Mouse (Mus musculus) MEL-GATA-1-ER (cell line): Measurements from ENCODE around the gene 4930480E11Rik.
"Not testable (repeated sequence)": the region's sequence is repeated elsewhere in the genome, so short reads cannot be mapped to it uniquely, and the experiment has no call there.

Experiments
- DNase-seq: peaks from one replicate; pipeline ENCODE4 v3.0.0-alpha.2; 2012; ENCODE audit warnings: low read depth; ENCODE audit errors: extremely low read depth

4930480E11Rik gene

GRCm38 (mm10) chrX:78369343-78369742 lies at the start of gene 4930480E11Rik:
4930480E11Rik (plus strand) TSS chrX:78369643.
- no peak for DNase-seq

- not testable (repeated sequence) for DNase-seq
Measured at GRCm38 (mm10) chrX:78403346-78403745, 33.9 kb downstream of the 4930480E11Rik start.
